Mouse (Mus musculus) A20 (cell line): ENCODE measurements around the gene Srsf3.

Source experiments
- DNase-seq: peaks from one replicate; pipeline ENCODE4 v3.0.0-alpha.2; 2011; ENCODE audit warnings: low read depth, low spot score

Gene Srsf3

DNA sequence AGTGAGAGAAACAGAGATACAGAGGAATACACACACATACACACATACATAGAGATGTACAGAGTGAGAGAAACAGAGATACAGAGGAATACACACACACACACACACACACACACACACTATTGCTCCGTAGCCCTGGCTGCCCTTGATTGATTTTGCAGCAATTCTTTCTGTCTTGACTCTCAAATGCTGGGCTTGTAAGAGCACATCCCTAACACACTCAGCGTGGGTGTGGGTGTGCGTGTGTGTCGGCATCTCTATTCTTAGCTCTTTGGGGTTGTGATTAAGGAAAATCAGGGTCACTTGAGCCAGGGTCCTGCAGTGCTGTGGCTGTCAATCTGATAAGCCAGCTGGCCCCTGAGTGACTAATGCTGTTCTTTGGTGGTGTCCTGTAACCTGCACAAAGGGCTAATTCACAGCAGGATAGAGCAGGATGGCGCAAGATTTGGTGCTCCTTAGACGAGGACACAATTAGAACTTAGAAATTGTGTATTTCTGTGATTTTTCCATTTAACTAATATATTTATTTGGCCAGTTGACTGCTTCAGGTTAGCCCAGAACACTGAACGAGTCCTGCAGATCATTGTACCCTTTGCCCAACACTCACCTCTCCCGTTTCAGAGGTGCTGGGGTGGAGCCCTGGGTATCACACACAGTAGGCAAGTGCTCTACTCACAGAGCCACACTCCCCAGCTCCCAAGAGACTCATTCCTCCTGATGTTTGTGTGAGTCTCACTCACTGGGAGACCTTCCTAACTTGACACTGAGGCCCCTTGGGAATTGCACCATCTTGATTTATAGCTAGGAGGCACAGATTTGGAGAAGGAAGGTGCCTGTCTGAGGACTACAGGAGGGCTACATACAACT lies 30.9 kb downstream of the Srsf3 start:
- DNase-seq, result no peak

DNA sequence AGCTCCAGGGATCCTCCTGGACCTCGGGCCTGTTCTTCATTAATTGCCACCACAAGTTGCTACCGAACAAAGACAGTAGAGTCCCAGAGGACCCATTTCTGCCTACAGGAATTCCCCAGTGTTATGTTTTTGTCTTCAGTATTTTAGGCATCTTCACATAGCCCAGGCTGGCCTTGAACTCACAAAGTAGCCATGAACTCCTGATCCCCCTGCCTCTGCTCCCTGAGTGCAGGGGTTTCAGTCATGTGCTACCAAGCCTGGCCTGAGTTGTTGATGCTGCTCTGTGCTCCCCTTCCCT lies 31.5 kb downstream of the Srsf3 start:
- no peak for DNase-seq

DNA sequence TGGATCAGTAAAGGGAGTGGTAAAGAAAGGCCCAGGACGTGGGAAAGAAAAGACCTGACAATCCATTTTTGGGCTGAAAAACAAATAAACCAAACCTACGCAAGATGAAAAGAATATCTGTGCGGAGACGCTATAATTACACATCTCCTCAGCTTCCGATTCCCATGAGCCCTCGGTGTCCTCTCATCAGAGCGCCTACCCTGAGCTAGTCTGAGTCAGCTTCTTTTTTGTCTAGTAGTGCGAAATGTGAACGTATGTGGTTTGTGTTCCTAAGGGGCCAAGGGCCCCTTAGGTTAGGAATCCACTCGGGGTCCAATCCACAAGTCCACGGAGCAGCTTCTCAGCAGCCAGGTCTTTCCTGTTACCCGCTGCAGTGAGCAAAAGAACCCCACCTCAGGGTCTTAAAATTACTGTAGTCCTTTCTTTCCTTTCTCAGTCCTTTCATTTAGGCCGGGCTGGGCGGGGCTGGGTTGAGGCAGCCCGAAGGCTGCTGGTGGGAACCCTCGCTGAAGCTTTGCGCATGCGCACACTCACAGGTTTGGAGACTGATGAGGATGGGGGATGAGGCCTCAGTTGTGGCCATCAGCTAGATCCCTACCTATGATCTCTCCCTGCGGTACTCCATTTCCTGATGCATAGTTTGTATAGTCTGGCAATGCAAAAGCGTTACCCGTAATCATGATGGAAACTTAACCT lies 33.0 kb downstream of the Srsf3 start:
- no peak for DNase-seq

DNA sequence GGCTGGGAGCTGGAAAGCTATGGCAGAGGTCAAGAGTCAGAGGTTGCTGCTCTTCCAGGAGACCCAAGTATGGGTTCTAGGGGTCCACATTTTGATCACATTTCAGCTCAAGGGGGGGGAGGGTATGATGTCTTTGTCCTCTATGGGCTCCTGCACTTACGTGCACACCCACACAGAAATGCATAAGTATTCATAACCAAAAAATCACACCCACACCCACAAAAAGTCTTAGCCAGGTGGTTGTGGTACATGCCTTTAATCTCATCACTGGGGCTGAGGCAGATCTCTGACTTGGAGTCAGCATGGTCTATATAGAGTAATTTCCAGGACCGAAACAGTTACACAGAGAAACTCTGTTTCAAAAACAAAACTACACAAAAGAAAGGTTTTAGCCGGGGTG lies 33.5 kb downstream of the Srsf3 start:
- no peak for DNase-seq

GRCm38 (mm10) chr17:29067416-29067815 lies 35.0 kb downstream of the Srsf3 start:
- peak; percentile 35 for DNase-seq

GRCm38 (mm10) chr17:29067847-29068246 lies 35.4 kb downstream of the Srsf3 start:
- DNase-seq, result peak; percentile 75

DNA sequence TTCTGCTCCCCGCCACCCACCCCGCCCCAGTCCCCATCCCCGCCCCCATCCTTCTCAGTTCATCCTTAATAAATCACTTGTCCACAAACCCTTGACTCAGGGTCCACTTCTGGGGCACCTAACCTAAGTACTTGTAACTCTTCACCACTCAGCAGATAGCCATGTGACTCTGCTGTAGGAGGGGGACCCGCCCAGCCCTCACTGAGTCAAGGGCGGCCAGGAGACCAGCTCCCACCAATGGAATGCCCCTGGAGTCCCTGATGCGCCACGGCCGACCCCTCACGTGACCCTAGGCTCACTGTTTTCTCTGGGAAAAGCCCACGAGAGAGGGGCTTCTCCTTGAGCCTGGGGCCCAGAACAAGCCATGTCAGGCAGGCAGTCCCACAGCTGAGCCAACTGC lies 36.6 kb downstream of the Srsf3 start:
- DNase-seq, result no peak

DNA sequence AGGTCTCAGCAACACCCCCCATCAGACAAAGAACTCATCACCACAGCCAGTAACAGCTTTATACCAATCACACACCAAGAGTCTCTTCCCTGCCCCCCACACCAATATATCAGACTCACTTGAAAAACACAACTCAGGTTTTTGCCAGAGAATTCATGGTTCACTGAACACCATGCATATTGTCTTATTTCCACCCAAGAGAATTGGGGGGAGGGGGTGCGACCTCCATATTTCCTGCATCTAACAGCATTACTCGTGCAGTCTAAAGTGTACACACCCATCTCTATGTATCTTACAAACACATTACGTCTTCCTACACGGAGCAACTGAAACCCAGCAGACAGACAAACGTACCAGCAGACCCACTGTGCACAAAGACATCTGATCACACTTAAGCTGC lies 39.4 kb downstream of the Srsf3 start:
- no peak for DNase-seq

- no peak for DNase-seq
These were observed 40.4 kb downstream of the Srsf3 start for GRCm38 (mm10) chr17:29072701-29073307.

GRCm38 (mm10) chr17:29073313-29073712 lies 40.9 kb downstream of the Srsf3 start:
- DNase-seq, result no peak

DNA sequence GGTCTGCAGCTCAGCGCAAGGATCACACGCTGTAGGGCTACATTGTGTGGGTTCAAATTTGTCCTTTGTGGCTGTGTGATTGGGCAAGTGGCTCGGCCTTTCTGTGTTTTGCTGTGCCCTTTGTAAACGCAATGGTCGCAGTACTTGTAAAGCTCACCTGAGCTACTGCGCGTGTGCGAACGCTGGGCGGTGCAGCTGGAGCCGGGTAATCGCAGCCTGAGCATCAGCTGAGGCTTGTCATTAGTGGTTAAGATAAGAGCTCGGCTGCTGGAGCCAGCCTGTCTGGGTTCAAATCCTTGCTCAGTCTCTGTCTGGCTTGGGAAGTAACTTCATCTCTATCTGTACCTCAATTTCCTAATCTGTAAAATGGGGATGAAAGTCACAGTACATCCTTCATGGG lies 41.7 kb downstream of the Srsf3 start:
- no peak for DNase-seq

GRCm38 (mm10) chr17:29076235-29076634 lies 43.8 kb downstream of the Srsf3 start:
- DNase-seq, result no peak

DNA sequence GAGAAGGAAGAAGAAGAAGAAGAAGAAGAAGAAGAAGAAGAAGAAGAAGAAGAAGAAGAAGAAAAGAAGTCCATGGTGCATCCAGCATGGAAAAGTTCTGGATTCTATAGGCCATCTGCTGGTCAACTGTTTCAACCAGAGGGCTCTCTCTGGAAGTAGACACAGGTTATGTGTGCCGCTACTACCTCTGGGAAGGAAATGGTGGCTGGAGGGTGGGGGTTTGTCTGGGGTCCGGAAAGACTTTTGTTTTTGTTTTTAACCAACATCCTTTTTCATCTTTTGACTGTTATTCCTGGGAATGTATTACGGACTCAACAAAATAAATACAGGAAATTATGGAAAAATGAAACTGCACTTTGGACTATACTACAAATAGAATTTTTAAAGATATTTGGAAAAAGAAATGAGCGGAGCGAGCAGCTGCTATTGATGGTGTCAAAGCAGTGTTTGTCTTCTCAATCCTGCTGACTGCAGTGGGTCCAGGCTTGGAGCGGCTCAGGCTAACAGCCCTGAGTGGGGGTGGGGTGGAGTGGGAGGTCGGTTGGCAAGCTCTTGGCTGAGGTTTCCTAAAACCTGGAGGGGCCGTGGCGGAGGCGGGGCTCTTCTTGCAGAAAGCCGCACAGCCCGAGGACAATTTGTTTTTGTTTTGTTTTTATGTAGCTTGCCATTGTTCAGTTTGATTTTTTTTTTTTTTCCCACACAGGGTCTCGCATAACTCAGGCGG lies 45.5 kb downstream of the Srsf3 start:
- DNase-seq, result peak; percentile 21

DNA sequence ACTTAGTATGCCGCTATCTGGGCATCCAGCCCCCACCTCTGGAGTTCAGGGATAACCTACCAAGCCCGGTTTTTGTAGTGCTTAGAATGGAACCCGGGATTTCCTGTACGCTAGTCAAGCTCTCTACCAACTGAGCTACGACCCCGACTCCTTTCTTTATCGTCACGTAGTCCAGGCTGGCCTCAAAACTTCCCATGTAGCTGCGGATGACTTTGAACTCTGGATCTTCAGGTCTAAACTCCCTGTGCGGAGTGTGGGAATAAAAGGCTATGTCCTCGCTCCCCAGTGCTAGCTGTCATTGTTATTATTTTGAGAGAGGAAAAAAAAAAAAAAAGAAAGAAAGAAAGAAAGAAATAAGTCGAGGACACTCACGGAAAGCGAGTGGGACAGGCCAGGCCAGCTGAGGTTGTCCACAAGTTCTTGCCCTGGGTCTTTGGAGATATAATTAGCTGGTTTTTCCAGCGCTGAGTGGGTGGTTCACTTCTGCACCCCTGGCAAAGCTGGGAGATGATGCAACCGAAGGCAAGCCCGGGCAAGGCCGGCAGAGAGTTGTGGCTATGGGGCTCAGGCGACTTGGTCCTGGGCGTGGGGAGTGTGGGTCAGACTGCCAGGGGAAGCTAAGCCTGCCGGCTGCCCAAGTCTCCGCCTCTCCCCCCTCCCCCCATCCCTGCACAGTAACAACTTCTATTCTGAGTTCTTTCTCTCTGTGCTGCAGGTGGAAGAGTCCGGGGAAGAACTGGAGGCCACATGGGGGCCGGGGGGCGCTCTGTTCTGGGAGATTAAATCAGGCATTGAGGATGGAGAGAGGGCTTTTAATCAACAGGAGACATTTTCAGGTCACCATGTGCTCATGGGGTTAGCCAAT lies 46.3 kb downstream of the Srsf3 start:
- DNase-seq, result peak; percentile 81

- DNase-seq, result peak; percentile 26
These were observed 48.6 kb downstream of the Srsf3 start for GRCm38 (mm10) chr17:29080758-29081617.

GRCm38 (mm10) chr17:29081618-29082381 lies 49.4 kb downstream of the Srsf3 start:
- peak; percentile 79 for DNase-seq

- DNase-seq, result no peak
These were observed 51.2 kb downstream of the Srsf3 start for GRCm38 (mm10) chr17:29083586-29083985.

GRCm38 (mm10) chr17:29084656-29085055 lies 52.2 kb downstream of the Srsf3 start:
- DNase-seq, result no peak

- no peak for DNase-seq
These were observed 52.8 kb downstream of the Srsf3 start for GRCm38 (mm10) chr17:29085266-29085665.
